Mouse (Mus musculus): ENCODE results near the gene Insyn1. TPM values are rescaled to one million over a fixed set of nuclear protein-coding genes. Genes with fewer than 3 reads are reported as not detected.

The Insyn1 gene
- polyA plus RNA-seq (2014; fragmentation: Illumina TruSeq; extraction: RNeasy Lipid Tissue Mini Kit (QIAGEN cat#74804); ENCODE audit: low read depth, low replicate concordance), result not detected

GRCm38 (mm10) chr9:58487851-58488801 lies at the start of gene Insyn1:
Gene Insyn1, plus strand, starts transcription at chr9:58488603.

Other genes with a start within 250 kb of the Insyn1 start
- gene Pml, start 238.8 kb upstream of the Insyn1 start, polyA plus RNA-seq (2014; fragmentation: Illumina TruSeq; extraction: RNeasy Lipid Tissue Mini Kit (QIAGEN cat#74804); ENCODE audit: low read depth, low replicate concordance), result 0.48 TPM
- 3.7 TPM for gene Stoml1, start 235.4 kb upstream of the Insyn1 start, polyA plus RNA-seq (2014; fragmentation: Illumina TruSeq; extraction: RNeasy Lipid Tissue Mini Kit (QIAGEN cat#74804); ENCODE audit: low read depth, low replicate concordance)
- 0.67 TPM for gene Loxl1, start 175.4 kb upstream of the Insyn1 start, polyA plus RNA-seq (2014; fragmentation: Illumina TruSeq; extraction: RNeasy Lipid Tissue Mini Kit (QIAGEN cat#74804); ENCODE audit: low read depth, low replicate concordance)
- gene Tbc1d21, start 118.1 kb upstream of the Insyn1 start, polyA plus RNA-seq (2014; fragmentation: Illumina TruSeq; extraction: RNeasy Lipid Tissue Mini Kit (QIAGEN cat#74804); ENCODE audit: low read depth, low replicate concordance), result 101 TPM
- 0.43 TPM for gene Cd276, start 66.8 kb downstream of the Insyn1 start, polyA plus RNA-seq (2014; fragmentation: Illumina TruSeq; extraction: RNeasy Lipid Tissue Mini Kit (QIAGEN cat#74804); ENCODE audit: low read depth, low replicate concordance)
- 164 TPM for gene Nptn, start 93.6 kb downstream of the Insyn1 start, polyA plus RNA-seq (2014; fragmentation: Illumina TruSeq; extraction: RNeasy Lipid Tissue Mini Kit (QIAGEN cat#74804); ENCODE audit: low read depth, low replicate concordance)

All from testis, adult 10 weeks (tissue).